Mouse (Mus musculus): ENCODE results near the gene Cd69.

Gene Cd69

GRCm38 (mm10) chr6:129275220-129275619 is at the start of gene Cd69:
TSS of gene Cd69 (minus strand) at chr6:129275436.
- in situ Hi-C loops (cut with MseI, MboI), result no loop called here

- in situ Hi-C loops (cut with MseI, MboI), result no loop called here
Observed at GRCm38 (mm10) chr6:129319331-129319730, 44.1 kb upstream of the Cd69 start.

- in situ Hi-C loops (cut with MseI, MboI), result no loop called here
Observed at GRCm38 (mm10) chr6:129318395-129318794, 43.2 kb upstream of the Cd69 start.

GRCm38 (mm10) chr6:129316463-129316862 is 41.2 kb upstream of the Cd69 start:
- in situ Hi-C loops (cut with MseI, MboI), result no loop called here

- in situ Hi-C loops (cut with MseI, MboI), result no loop called here
Observed at GRCm38 (mm10) chr6:129315698-129316097, 40.5 kb upstream of the Cd69 start.

GRCm38 (mm10) chr6:129314655-129315168 is 39.5 kb upstream of the Cd69 start:
- in situ Hi-C loops (cut with MseI, MboI), result no loop called here

- in situ Hi-C loops (cut with MseI, MboI), result no loop called here
Observed at GRCm38 (mm10) chr6:129312499-129312898, 37.3 kb upstream of the Cd69 start.

GRCm38 (mm10) chr6:129304180-129304579 is 28.9 kb upstream of the Cd69 start:
- in situ Hi-C loops (cut with MseI, MboI), result no loop called here

- in situ Hi-C loops (cut with MseI, MboI), result no loop called here
Observed at GRCm38 (mm10) chr6:129288708-129289107, 13.5 kb upstream of the Cd69 start.

- in situ Hi-C loops (cut with MseI, MboI), result no loop called here
Observed at GRCm38 (mm10) chr6:129284384-129285104, 9.3 kb upstream of the Cd69 start.

GRCm38 (mm10) chr6:129283271-129283670 is 8.0 kb upstream of the Cd69 start:
- in situ Hi-C loops (cut with MseI, MboI), result no loop called here

GRCm38 (mm10) chr6:129276483-129276882 is 1.2 kb upstream of the Cd69 start:
- in situ Hi-C loops (cut with MseI, MboI), result no loop called here

- in situ Hi-C loops (cut with MseI, MboI), result no loop called here
Observed at GRCm38 (mm10) chr6:129275624-129276203, 478 bp upstream of the Cd69 start.

- in situ Hi-C loops (cut with MseI, MboI), result no loop called here
Observed at GRCm38 (mm10) chr6:129274476-129274875, 760 bp downstream of the Cd69 start.

- in situ Hi-C loops (cut with MseI, MboI), result no loop called here
Observed at GRCm38 (mm10) chr6:129273662-129274061, 1.6 kb downstream of the Cd69 start.

GRCm38 (mm10) chr6:129266438-129267022 is 8.7 kb downstream of the Cd69 start:
- in situ Hi-C loops (cut with MseI, MboI), result loop anchor here in 1 of 2 experiments (10.0 kb wide), 1 partner anchor 88 kb away; no protein-coding TSS in a partner anchor

- in situ Hi-C loops (cut with MseI, MboI), result loop anchor here in 1 of 2 experiments (10.0 kb wide), 1 partner anchor 89 kb away; no protein-coding TSS in a partner anchor
Observed at GRCm38 (mm10) chr6:129265821-129266220, 9.4 kb downstream of the Cd69 start.

- in situ Hi-C loops (cut with MseI, MboI), result loop anchor here in 1 of 2 experiments (10.0 kb wide), 1 partner anchor 94 kb away; no protein-coding TSS in a partner anchor
Observed at GRCm38 (mm10) chr6:129260940-129261339, 14.3 kb downstream of the Cd69 start.

GRCm38 (mm10) chr6:129260034-129260433 is 15.2 kb downstream of the Cd69 start:
- in situ Hi-C loops (cut with MseI, MboI), result loop anchor here in 1 of 2 experiments (10.0 kb wide), 1 partner anchor 95 kb away; no protein-coding TSS in a partner anchor

- in situ Hi-C loops (cut with MseI, MboI), result loop anchor here in 1 of 2 experiments (5.0 kb wide), 1 partner anchor 111 kb away; no protein-coding TSS in a partner anchor
Observed at GRCm38 (mm10) chr6:129256018-129256417, 19.2 kb downstream of the Cd69 start.

- in situ Hi-C loops (cut with MseI, MboI), result loop anchor here in 1 of 2 experiments (5.0 kb wide), 1 partner anchor 112 kb away; no protein-coding TSS in a partner anchor
Observed at GRCm38 (mm10) chr6:129254949-129255602, 20.2 kb downstream of the Cd69 start.

- in situ Hi-C loops (cut with MseI, MboI), result no loop called here
Observed at GRCm38 (mm10) chr6:129254314-129254713, 20.9 kb downstream of the Cd69 start.

All from mouse trophoblast stem cell (cell line).